Mouse (Mus musculus) layer of hippocampus, adult 11-12 months (tissue): ENCODE measurements around the gene Poll.

ENCODE experiments used
- DNase-seq: peaks from one replicate; pipeline ENCODE4 v3.0.0; 2022; ENCODE audit warnings: low spot score

Poll gene

DNA sequence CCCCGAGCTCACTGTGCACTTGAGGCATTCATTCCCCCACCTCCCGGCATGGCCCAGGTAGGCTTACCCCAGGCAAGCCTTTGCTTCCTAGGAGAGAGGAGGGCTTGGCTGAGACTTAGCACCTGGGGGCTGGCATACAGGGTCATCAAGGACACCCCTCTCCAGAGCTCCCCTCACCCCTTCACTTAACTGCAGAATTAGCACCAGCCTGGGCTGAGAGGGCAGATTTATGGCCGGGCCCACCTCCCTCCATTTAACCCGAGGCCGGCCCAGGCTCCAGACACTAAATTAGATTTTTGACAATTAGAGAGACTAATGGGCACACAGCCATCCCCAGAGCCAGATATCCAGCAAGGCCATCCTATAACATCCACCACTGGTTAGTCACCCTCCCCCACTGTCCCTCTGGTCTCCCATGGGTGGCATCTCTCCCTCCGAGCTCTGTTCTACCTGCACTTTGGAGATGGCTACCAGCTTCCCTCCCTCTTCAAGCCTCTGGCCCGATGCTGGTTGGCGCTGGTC, 25.1 kb downstream of the Poll start:
- DNase-seq, result no peak

DNA sequence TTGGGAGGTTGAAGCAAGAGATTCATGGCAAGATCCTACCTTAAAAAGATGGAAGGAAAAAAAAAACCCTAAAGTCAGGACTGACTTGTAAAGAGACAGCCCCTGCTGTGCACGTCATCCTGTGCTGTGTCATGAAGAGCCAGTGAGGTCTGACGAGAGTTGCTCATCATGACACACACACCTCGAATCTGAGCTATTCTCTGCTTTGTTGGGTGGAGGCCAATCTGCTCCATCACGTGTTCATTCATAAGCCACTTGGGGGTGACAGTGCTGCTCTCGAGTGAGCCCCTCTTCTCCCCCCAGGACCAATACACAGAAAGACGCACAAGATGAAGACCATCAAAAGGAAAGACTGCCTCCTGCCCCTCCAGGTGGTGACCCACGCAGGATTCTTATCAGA, 26.7 kb downstream of the Poll start:
- DNase-seq, result no peak

GRCm38 (mm10) chr19:45531554-45531953, 28.8 kb downstream of the Poll start:
- DNase-seq, result no peak

- no peak for DNase-seq
Measured at GRCm38 (mm10) chr19:45530200-45530995, 29.9 kb downstream of the Poll start.

GRCm38 (mm10) chr19:45529294-45529693, 31.0 kb downstream of the Poll start:
- no peak for DNase-seq

DNA sequence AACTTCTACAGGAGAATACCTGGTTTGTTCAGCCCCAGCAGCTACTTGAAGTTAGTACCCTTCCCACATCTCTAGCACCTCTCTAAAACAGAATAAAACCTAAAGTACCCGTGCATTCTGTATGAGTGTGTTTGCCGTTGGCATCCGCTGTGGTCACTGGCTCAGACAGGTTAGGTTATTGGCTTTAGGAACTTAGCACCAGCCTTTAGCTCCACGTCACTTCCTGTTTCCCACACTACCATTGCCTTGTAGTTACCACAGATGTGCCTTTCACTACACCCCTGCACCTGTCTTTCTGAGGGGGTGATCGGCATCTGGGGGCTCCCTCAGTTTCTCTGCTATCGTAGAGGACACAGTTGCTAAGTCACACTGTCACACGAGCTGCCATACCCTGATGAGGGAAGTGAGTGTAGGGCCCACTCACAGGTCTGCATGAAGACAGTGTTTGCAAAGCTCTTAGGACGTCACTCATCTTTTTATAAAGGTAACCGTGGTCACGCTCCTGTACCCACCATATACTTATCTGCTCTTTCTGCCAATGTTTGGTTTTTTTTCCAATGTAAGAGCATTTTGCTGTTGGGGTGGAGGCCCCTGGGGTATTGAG, 32.3 kb downstream of the Poll start:
- DNase-seq, result no peak

- DNase-seq, result no peak
Measured at GRCm38 (mm10) chr19:45527382-45527781, 32.9 kb downstream of the Poll start.

DNA sequence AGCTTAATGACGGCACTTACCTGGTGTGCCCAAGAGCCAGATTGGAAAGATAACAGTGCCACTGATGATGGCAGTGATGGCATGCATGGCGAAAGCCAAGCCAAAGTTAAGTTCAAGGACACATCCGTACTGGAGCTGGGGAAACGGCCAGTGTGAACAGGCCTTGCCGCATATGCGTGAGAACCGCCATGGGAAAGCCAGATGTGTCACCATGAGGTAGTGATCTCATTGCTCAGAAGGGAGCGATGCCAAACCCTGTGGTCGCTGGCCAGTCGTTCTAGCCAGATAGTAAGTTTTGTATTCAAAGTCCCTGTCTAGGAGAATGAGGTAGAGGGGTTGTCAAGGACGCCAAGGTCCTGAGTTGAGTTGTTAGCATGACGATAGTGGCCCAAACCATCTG, 44.1 kb downstream of the Poll start:
- no peak for DNase-seq

DNA sequence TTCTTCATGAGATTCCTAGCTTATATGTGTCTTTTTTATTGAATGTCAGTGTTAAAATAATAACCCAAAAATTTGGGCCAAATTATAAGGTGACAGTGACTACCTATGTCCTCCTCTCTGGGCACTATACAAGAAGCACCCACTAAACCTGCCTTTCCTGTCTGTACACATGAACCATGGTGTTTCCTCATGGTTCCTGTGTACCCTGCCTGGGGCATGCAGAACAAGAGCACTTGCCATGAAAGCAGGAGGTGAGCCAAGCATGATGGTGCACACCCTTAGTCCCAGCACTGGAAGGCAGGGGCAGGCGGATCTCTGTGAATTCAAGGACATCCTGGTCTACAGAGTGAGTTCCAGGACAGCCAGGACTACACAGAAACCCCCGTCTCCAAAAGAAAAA, 45.0 kb downstream of the Poll start:
- DNase-seq, result no peak

- DNase-seq, result no peak
Measured at GRCm38 (mm10) chr19:45511406-45511805, 48.9 kb downstream of the Poll start.

DNA sequence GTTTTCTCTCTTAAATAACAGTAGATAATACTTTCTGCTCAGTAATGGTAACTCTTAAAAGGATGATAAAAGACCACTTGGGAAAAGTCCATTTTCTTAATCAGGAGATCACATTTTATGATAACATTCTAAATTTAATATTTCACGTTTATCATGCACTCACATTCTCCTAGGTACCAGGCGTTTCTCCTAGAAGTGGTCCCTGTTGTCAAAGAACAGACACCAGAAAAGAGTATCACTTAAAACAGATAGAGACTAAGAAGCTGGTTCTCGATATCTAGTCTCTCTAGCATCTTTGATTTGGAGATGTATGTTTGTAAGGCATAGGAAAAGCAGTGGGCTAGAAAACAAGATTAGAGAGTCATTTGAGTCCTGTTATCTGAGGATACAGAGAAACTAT, 49.7 kb downstream of the Poll start:
- DNase-seq, result no peak

GRCm38 (mm10) chr19:45507531-45507930, 52.8 kb downstream of the Poll start:
- peak; percentile 61 for DNase-seq

GRCm38 (mm10) chr19:45505446-45505845, 54.9 kb downstream of the Poll start:
- no peak for DNase-seq
